ENCODE assay signal across 13 mouse cellular contexts in genomic region chr3:96254683-96255355, GRCm38 (mm10). TPM values are rescaled to one million over a fixed set of nuclear protein-coding genes. Genes with fewer than 3 reads are reported as not detected.
DNase-seq lines count a peak whose midpoint lies in the region; ATAC-seq and TF ChIP-seq lines count a peak whose summit lies in the region.
"Had no signal": no experiment of that assay in that cellular context is flagged by ENCODE, and none has a peak within 500 bp of the region (broad histone marks: within the 10 kb centered on the region; RNA-seq: fewer than 3 reads in every experiment).

No protein-coding gene starts in this region.

- no peak overlapping the region for H3K27ac ChIP-seq in heart, embryonic 16.5 days (ENCODE audit: low read length)
- no peak overlapping the region for H3K27ac ChIP-seq in ES-E14 (ENCODE audit: insufficient read depth, low read depth, low read length, poor library complexity, severe bottlenecking)
- H3K27ac ChIP-seq in liver, embryonic 12.5 days, result peak overlapping the region; percentile 86

- WGBS in heart, embryonic 16.5 days, result 31% methylated on average over 10 of the region's 10 CpGs
- 18% methylated on average over 10 of the region's 10 CpGs for WGBS in liver, embryonic 12.5 days (ENCODE audit: insufficient replicate concordance)

- no peak overlapping the region for H3K4me2 ChIP-seq in heart, embryonic 16.5 days (ENCODE audit: low read depth, low read length)
- H3K4me2 ChIP-seq in liver, embryonic 12.5 days, result peak overlapping the region; percentile 55

- H3K4me3 ChIP-seq in heart, embryonic 16.5 days (ENCODE audit: low read length), result no peak overlapping the region
- peak overlapping the region; percentile 49 to 54 for H3K4me3 ChIP-seq in ES-E14 (ENCODE audit: insufficient read depth in 1 of 2, low read depth in 1 of 2, low read length in 2 of 2, poor library complexity in 1 of 2, severe bottlenecking in 1 of 2)
- 0 out of 2 replicates have a peak overlapping the region, but pooled peaks have one; percentile 6 for H3K4me3 ChIP-seq in liver, embryonic 12.5 days

- no peaks in the 10 kb centered on the region for H3K36me3 ChIP-seq in heart, embryonic 16.5 days (ENCODE audit: control insufficient read depth, insufficient read depth)
- H3K36me3 ChIP-seq in ES-E14 (ENCODE audit: control insufficient read depth, insufficient read depth, low read length, poor library complexity, severe bottlenecking), result no peaks in the 10 kb centered on the region
- H3K36me3 ChIP-seq in liver, embryonic 12.5 days, result no peaks in the 10 kb centered on the region

- no peak; the same call in 1 of the 2 replicates for ATAC-seq in heart, embryonic 16.5 days (replicated peaks; ENCODE audit: extremely low read depth, insufficient read depth, low FRiP score)
- ATAC-seq in common myeloid progenitor, adult 5-6 weeks (replicated peaks; ENCODE audit: low read depth, poor library complexity, severe bottlenecking), result 0 out of 2 replicates have a peak, but pooled peaks have one; percentile 37
- ATAC-seq in liver, embryonic 12.5 days, result peak; percentile 92
- ATAC-seq in activated CD4-positive, CD25-positive, alpha-beta regulatory T cell, adult 4 months, result no peak

- intact Hi-C loops in heart, postnatal 10 days (cut with DNase I), result no loop called here

- no peaks in the 10 kb centered on the region for H3K9me3 ChIP-seq in heart, embryonic 16.5 days (replicated peaks; ENCODE audit: control insufficient read depth, low read length)
- H3K9me3 ChIP-seq in ES-E14 (ENCODE audit: control insufficient read depth, insufficient read depth, low read depth, low read length), result no peaks in the 10 kb centered on the region
- H3K9me3 ChIP-seq in liver, embryonic 12.5 days (replicated peaks), result no peaks in the 10 kb centered on the region

- DNase-seq in heart, postnatal 10 days, result no peak
- DNase-seq in ES-E14 (ENCODE audit: low read depth, low spot score), result no peak
- DNase-seq in left cerebral cortex, adult 8-10 months (ENCODE audit: low spot score in 2 of 2), result no peak
- no peak for DNase-seq in spleen, adult 18-20 months
- DNase-seq: lung, adult 18-20 months; thymus, postnatal 25 days had no signal

- peaks cover 2% of the 10 kb centered on the region; the same call in 1 of the 2 replicates for H3K4me1 ChIP-seq in heart, embryonic 16.5 days (ENCODE audit: control insufficient read depth, insufficient read depth, low read length)
- peaks cover 2 to 3% of the 10 kb centered on the region in 2 experiments; a peak in 1 of 4 replicates for H3K4me1 ChIP-seq in ES-E14 (ENCODE audit: control insufficient read depth in 2 of 2, insufficient read depth in 2 of 2, low read length in 2 of 2, poor library complexity in 1 of 2)
- peaks cover 66% of the 10 kb centered on the region for H3K4me1 ChIP-seq in liver, embryonic 12.5 days

- in situ Hi-C loops in ES-E14 (cut with MboI; ENCODE audit: low sequenced_read_pairs in 2 of 2, unreplicated experiment in 2 of 2), result no loop called here

- no peaks in the 10 kb centered on the region for H3K27me3 ChIP-seq in heart, embryonic 16.5 days (ENCODE audit: control insufficient read depth, insufficient read depth, low read length)
- H3K27me3 ChIP-seq in liver, embryonic 12.5 days (replicated peaks), result no peaks in the 10 kb centered on the region

- H3K9ac ChIP-seq in heart, embryonic 16.5 days (ENCODE audit: low read length), result 0 out of 2 replicates have a peak overlapping the region, but pooled peaks have one; percentile 37
- H3K9ac ChIP-seq in ES-E14 (ENCODE audit: insufficient read depth, low read depth, low read length, poor library complexity, severe bottlenecking), result peak overlapping the region; percentile 66
- H3K9ac ChIP-seq in liver, embryonic 12.5 days, result peak overlapping the region; percentile 54

TF ChIP-seq in ES-E14, 5 proteins besides CTCF, POLR2A, EP300 and RAD21:
- no peak for TF ChIP-seq CHD2 (IDR thresholded peaks at IDR 0.05; ENCODE audit: low read depth, low read length)
- TF ChIP-seq ZC3H11A (IDR thresholded peaks at IDR 0.05; ENCODE audit: borderline replicate concordance, low read depth, low read length), result no peak
- peak; percentile 68; the same call in 1 of the 2 replicates for TF ChIP-seq HCFC1 (IDR thresholded peaks at IDR 0.05; ENCODE audit: borderline replicate concordance, insufficient read depth, low read length)
- no peak for TF ChIP-seq MAFK (IDR thresholded peaks at IDR 0.05; ENCODE audit: insufficient read depth, low read depth, low read length)
- TF ChIP-seq ZNF384 (IDR thresholded peaks at IDR 0.05; ENCODE audit: low read depth, low read length), result no peak

RNA-seq across cellular contexts. Expression of gene Hist2h4, which starts 8.3 kb away (rescaled TPM):
- 2.4 and 5.8 TPM in 2 replicates for polyA plus RNA-seq in heart, embryonic 16.5 days (2015; fragmentation: Nextera tagmentation; extraction: Ambion mirVana)
- 10 to 100 TPM; 49.8 to 51.8 TPM for total RNA-seq in heart, postnatal 10 days (2021)
- total RNA-seq in ES-E14 (2012; rRNA removed), result 46.0 TPM in 2 replicates
- 101 and 120 TPM in 2 replicates for total RNA-seq in common myeloid progenitor, adult 5-6 weeks (2017)
- 27.0 and 29.3 TPM in 2 replicates for polyA plus RNA-seq in liver, embryonic 12.5 days (2016; fragmentation: Nextera tagmentation; extraction: Ambion mirVana)
- 10 to 100 TPM; 27.2 to 32.5 (median 29.5) TPM for total RNA-seq in left cerebral cortex, adult 8-10 months (2022)
- polyA plus RNA-seq in activated CD4-positive, CD25-positive, alpha-beta regulatory T cell, adult 4 months (2017; shearing (Covaris generic)), result 1 to 10 TPM; 1.9 to 2.2 TPM

RNA-seq across cellular contexts. Expression of gene Hist2h3c1, which starts 8.3 kb away (rescaled TPM):
- 0.76 and 1.2 TPM in 2 replicates for polyA plus RNA-seq in heart, embryonic 16.5 days (2015; fragmentation: Nextera tagmentation; extraction: Ambion mirVana)
- under 1 TPM in 1 of 2 experiments, not detected in 1; 0.22 TPM for total RNA-seq in heart, postnatal 10 days (2021)
- not detected in 2 replicates for total RNA-seq in ES-E14 (2012; rRNA removed)
- 2.7 and 18.3 TPM in 2 replicates for total RNA-seq in common myeloid progenitor, adult 5-6 weeks (2017)
- polyA plus RNA-seq in liver, embryonic 12.5 days (2016; fragmentation: Nextera tagmentation; extraction: Ambion mirVana), result 2.7 and 3.0 TPM in 2 replicates
- not detected for total RNA-seq in left cerebral cortex, adult 8-10 months (2022)
- not detected for polyA plus RNA-seq in activated CD4-positive, CD25-positive, alpha-beta regulatory T cell, adult 4 months (2017; shearing (Covaris generic))
- total RNA-seq: hematopoietic stem cell, adult 5-6 weeks; neutrophil, adult 5-6 weeks had no signal
- polyA plus RNA-seq: cortical plate, adult 2 months had no signal

RNA-seq across cellular contexts. Expression of gene Hist2h2aa1, which starts 9.5 kb away (rescaled TPM):
- 11.8 and 12.6 TPM in 2 replicates for polyA plus RNA-seq in heart, embryonic 16.5 days (2015; fragmentation: Nextera tagmentation; extraction: Ambion mirVana)
- total RNA-seq in heart, postnatal 10 days (2021), result 10 to 100 TPM; 21.8 to 28.9 TPM
- 2,311 and 3,075 TPM in 2 replicates for total RNA-seq in ES-E14 (2012; rRNA removed)
- 5,131 and 5,822 TPM in 2 replicates for total RNA-seq in common myeloid progenitor, adult 5-6 weeks (2017)
- polyA plus RNA-seq in liver, embryonic 12.5 days (2016; fragmentation: Nextera tagmentation; extraction: Ambion mirVana), result 23.9 and 29.2 TPM in 2 replicates
- total RNA-seq in left cerebral cortex, adult 8-10 months (2022), result 10 to 100 TPM in 2 of 4 experiments, 1 to 10 TPM in 2; 5.2 to 28.7 (median 10.2) TPM
- polyA plus RNA-seq in activated CD4-positive, CD25-positive, alpha-beta regulatory T cell, adult 4 months (2017; shearing (Covaris generic)), result 10 to 100 TPM in 1 of 2 experiments, not detected in 1; 46.6 TPM

RNA-seq across cellular contexts. Expression of gene Hist2h3b, which starts 13.6 kb away (rescaled TPM):
- polyA plus RNA-seq in heart, embryonic 16.5 days (2015; fragmentation: Nextera tagmentation; extraction: Ambion mirVana), result 17.2 and 25.2 TPM in 2 replicates
- total RNA-seq in heart, postnatal 10 days (2021), result 100 to 1,000 TPM; 369 to 427 TPM
- 806 and 880 TPM in 2 replicates for total RNA-seq in ES-E14 (2012; rRNA removed)
- 296 and 352 TPM in 2 replicates for total RNA-seq in common myeloid progenitor, adult 5-6 weeks (2017)
- 99.1 and 113 TPM in 2 replicates for polyA plus RNA-seq in liver, embryonic 12.5 days (2016; fragmentation: Nextera tagmentation; extraction: Ambion mirVana)
- 10 to 100 TPM; 45.5 to 68.8 (median 61.8) TPM for total RNA-seq in left cerebral cortex, adult 8-10 months (2022)
- polyA plus RNA-seq in activated CD4-positive, CD25-positive, alpha-beta regulatory T cell, adult 4 months (2017; shearing (Covaris generic)), result 10 to 100 TPM; 23.4 to 32.3 TPM

RNA-seq across cellular contexts. Expression of gene Hist2h2bb, which starts 14.7 kb away (rescaled TPM):
- 3.7 and 4.1 TPM in 2 replicates for polyA plus RNA-seq in heart, embryonic 16.5 days (2015; fragmentation: Nextera tagmentation; extraction: Ambion mirVana)
- total RNA-seq in heart, postnatal 10 days (2021), result 100 to 1,000 TPM; 376 to 419 TPM
- 1,985 and 2,453 TPM in 2 replicates for total RNA-seq in ES-E14 (2012; rRNA removed)
- total RNA-seq in common myeloid progenitor, adult 5-6 weeks (2017), result 6,356 and 6,932 TPM in 2 replicates
- polyA plus RNA-seq in liver, embryonic 12.5 days (2016; fragmentation: Nextera tagmentation; extraction: Ambion mirVana), result 23.6 and 31.6 TPM in 2 replicates
- total RNA-seq in left cerebral cortex, adult 8-10 months (2022), result 100 to 1,000 TPM; 160 to 229 (median 192) TPM
- 10 to 100 TPM in 1 of 2 experiments, 1 to 10 TPM in 1; 5.2 to 11.1 TPM for polyA plus RNA-seq in activated CD4-positive, CD25-positive, alpha-beta regulatory T cell, adult 4 months (2017; shearing (Covaris generic))

Comparison
In these comparisons a context has a peak if more than half of its experiments do, and no peak if none do; other contexts are left out.
1. ATAC-seq: peak in common myeloid progenitor, adult 5-6 weeks (single experiment) and liver, embryonic 12.5 days (single experiment); none in heart, embryonic 16.5 days (single experiment) and activated CD4-positive, CD25-positive, alpha-beta regulatory T cell, adult 4 months (single experiment).
2. RNA of gene Hist2h2aa1, which starts 9.5 kb away (total RNA-seq): 5,131 to 5,822 TPM in common myeloid progenitor, adult 5-6 weeks and 2,311 to 3,075 TPM in ES-E14; 21.8 to 28.9 TPM in heart, postnatal 10 days and 5.2 to 28.7 TPM in left cerebral cortex, adult 8-10 months; every median in the first group is over 10 times any median in the second.
3. Peak in every context shown above with its lines, with median percentiles within 50 percentile points of each other: H3K9ac ChIP-seq.